8 mouse cellular contexts compared by ENCODE assay signal in the genomic region with DNA sequence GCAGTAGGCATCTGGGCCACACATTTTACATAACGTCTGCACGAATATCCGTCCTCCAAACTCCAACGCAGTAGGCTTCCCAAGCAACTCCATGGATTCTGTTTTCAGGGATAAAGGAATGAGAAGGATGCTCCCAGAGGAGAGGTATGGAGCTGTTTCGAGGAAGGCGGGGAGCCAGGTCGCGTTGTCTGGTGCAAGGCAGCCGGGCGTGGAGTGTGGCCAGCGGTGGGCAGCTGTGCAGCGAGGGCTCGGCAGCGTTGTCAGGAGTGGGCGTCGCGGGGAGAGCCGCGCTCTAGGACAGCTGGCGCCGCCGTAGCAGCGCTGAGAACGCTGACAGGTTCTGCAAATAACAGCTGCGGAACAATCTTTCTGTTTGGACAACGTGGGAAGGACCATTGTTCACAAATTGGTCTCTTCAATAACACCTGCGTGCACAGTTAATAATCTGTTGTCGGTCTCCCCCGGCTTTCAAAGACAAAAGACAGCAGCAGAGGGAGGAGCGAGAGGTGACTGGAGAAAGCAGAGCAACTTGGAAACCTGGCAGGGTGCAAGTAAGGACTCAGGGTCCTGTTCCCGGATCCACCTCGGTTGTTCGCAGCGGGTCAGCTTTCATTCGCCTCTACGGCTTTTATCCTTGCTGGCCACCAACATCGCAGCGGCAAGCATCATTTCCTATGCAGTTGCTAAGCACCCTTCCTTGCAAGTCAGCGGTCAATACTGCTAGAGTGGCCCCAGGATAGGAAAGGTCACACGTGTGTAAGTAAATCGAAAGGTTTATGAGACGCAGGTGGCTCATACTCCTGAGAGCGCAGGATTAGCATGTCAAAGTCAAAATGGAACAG.
DNase-seq lines count a peak whose midpoint lies in the region; ATAC-seq and TF ChIP-seq lines count a peak whose summit lies in the region.

No protein-coding gene starts in this region.

- H3K4me2 ChIP-seq in hindbrain, embryonic 12.5 days (replicated peaks): peak overlapping the region; percentile 78
- peak overlapping the region; percentile 94 for H3K4me2 ChIP-seq in limb, embryonic 14.5 days (replicated peaks; ENCODE audit: low read depth, low read length, severe bottlenecking)
- peak overlapping the region; percentile 78 for H3K4me2 ChIP-seq in neural tube, embryonic 13.5 days

- no peaks in the 10 kb centered on the region for H3K27me3 ChIP-seq in testis, adult 2 months (ENCODE audit: control insufficient read depth, insufficient read depth, low read length)
- peaks cover 16% of the 10 kb centered on the region; the same call in 1 of the 2 replicates for H3K27me3 ChIP-seq in hindbrain, embryonic 12.5 days
- H3K27me3 ChIP-seq in limb, embryonic 14.5 days (ENCODE audit: control insufficient read depth, insufficient read depth, low read length): no peaks in the 10 kb centered on the region
- H3K27me3 ChIP-seq in neural tube, embryonic 13.5 days: peaks cover 29% of the 10 kb centered on the region

- TF ChIP-seq CTCF in testis, adult 2 months (IDR thresholded peaks at IDR 0.05; ENCODE audit: control insufficient read depth, insufficient read depth, insufficient replicate concordance, low read depth, low read length): no peak

- H3K36me3 ChIP-seq in testis, adult 2 months (ENCODE audit: control insufficient read depth, insufficient read depth, low read length): no peaks in the 10 kb centered on the region
- no peaks in the 10 kb centered on the region for H3K36me3 ChIP-seq in hindbrain, embryonic 12.5 days
- no peaks in the 10 kb centered on the region for H3K36me3 ChIP-seq in limb, embryonic 14.5 days (ENCODE audit: control insufficient read depth, insufficient read depth, low read length)
- H3K36me3 ChIP-seq in neural tube, embryonic 13.5 days: no peaks in the 10 kb centered on the region

- DNase-seq in CD4-positive, CD25-positive, alpha-beta regulatory T cell, adult 2 months (ENCODE audit: low read depth, low spot score): peak; percentile 23
- no peak for DNase-seq in testis, postnatal 10 days (ENCODE audit: low spot score)
- DNase-seq in limb, embryonic 14.5 days (ENCODE audit: low spot score): peak; percentile 28
- DNase-seq in urinary bladder, adult 2 months (ENCODE audit: low spot score): no peak

- H3K9ac ChIP-seq in hindbrain, embryonic 12.5 days: peak overlapping the region; percentile 53
- H3K9ac ChIP-seq in limb, embryonic 14.5 days (ENCODE audit: low read depth, low read length, severe bottlenecking): peak overlapping the region; percentile 49
- peak overlapping the region; percentile 64 for H3K9ac ChIP-seq in neural tube, embryonic 13.5 days

- H3K4me3 ChIP-seq in testis, adult 2 months (ENCODE audit: control insufficient read depth, low read depth, low read length): peak overlapping the region; percentile 31
- peak overlapping the region; percentile 36 for H3K4me3 ChIP-seq in hindbrain, embryonic 12.5 days
- H3K4me3 ChIP-seq in limb, embryonic 14.5 days (replicated peaks; ENCODE audit: low read length): peak overlapping the region; percentile 41
- H3K4me3 ChIP-seq in neural tube, embryonic 13.5 days: peak overlapping the region; percentile 37

- H3K4me1 ChIP-seq in testis, adult 2 months (ENCODE audit: control insufficient read depth, insufficient read depth, low read length): no peaks in the 10 kb centered on the region; the same call in 1 of the 2 replicates
- peaks cover 44% of the 10 kb centered on the region for H3K4me1 ChIP-seq in hindbrain, embryonic 12.5 days
- H3K4me1 ChIP-seq in limb, embryonic 14.5 days (ENCODE audit: control insufficient read depth, insufficient read depth, low read length): peaks cover 22% of the 10 kb centered on the region
- H3K4me1 ChIP-seq in neural tube, embryonic 13.5 days (replicated peaks): peaks cover 50% of the 10 kb centered on the region

- no peak for ATAC-seq in CD4-positive, CD25-positive, alpha-beta regulatory T cell, adult 4 months
- ATAC-seq in hindbrain, embryonic 12.5 days (ENCODE audit: low FRiP score): peak; percentile 35; the same call in 1 of the 2 replicates
- ATAC-seq in limb, embryonic 14.5 days (ENCODE audit: low FRiP score, low read depth): no peak
- ATAC-seq in neural tube, embryonic 13.5 days (ENCODE audit: low read depth): no peak

- no peak for TF ChIP-seq POLR2A in testis, adult 2 months (IDR thresholded peaks at IDR 0.05; ENCODE audit: control insufficient read depth, low read depth, low read length)
- no peak for TF ChIP-seq POLR2A in limb, embryonic 14.5 days (IDR thresholded peaks at IDR 0.05; ENCODE audit: borderline replicate concordance, extremely low read depth, insufficient read depth, insufficient read length)

- WGBS in hindbrain, embryonic 12.5 days: under 1% methylated on average over 43 of the region's 43 CpGs
- WGBS in limb, embryonic 14.5 days: 1% methylated on average over 43 of the region's 43 CpGs
- under 1% methylated on average over 43 of the region's 43 CpGs for WGBS in neural tube, embryonic 13.5 days

- no peaks in the 10 kb centered on the region for H3K9me3 ChIP-seq in hindbrain, embryonic 12.5 days (replicated peaks)
- H3K9me3 ChIP-seq in limb, embryonic 14.5 days (ENCODE audit: control insufficient read depth, low read length): no peaks in the 10 kb centered on the region
- H3K9me3 ChIP-seq in neural tube, embryonic 13.5 days: no peaks in the 10 kb centered on the region

- H3K27ac ChIP-seq in testis, adult 2 months (ENCODE audit: control insufficient read depth, insufficient read depth, low read depth, low read length): no peak overlapping the region
- peak overlapping the region; percentile 55 for H3K27ac ChIP-seq in hindbrain, embryonic 12.5 days
- peak overlapping the region; percentile 28; the same call in 1 of the 2 replicates for H3K27ac ChIP-seq in limb, embryonic 14.5 days (replicated peaks; ENCODE audit: low read depth, low read length)
- peak overlapping the region; percentile 50 for H3K27ac ChIP-seq in neural tube, embryonic 13.5 days (replicated peaks)

Comparison
In these comparisons a context has a peak if more than half of its experiments do, and no peak if none do; other contexts are left out.
1. DNase-seq: peak in CD4-positive, CD25-positive, alpha-beta regulatory T cell, adult 2 months (single experiment) and limb, embryonic 14.5 days (single experiment); none in testis, postnatal 10 days (single experiment) and urinary bladder, adult 2 months (single experiment).
2. Peak in every context shown above with its lines, with median percentiles within 50 percentile points of each other: H3K4me3 ChIP-seq, H3K4me2 ChIP-seq and H3K9ac ChIP-seq.